Mouse (Mus musculus) megakaryocyte, adult 5-6 weeks (primary cell): ENCODE results near the gene Galnt10. TPM values are rescaled to one million over a fixed set of nuclear protein-coding genes. Genes with fewer than 3 reads are reported as not detected.
A peak's percentile ranks its signal among the peaks of the same experiment; 100 is the strongest.

Source experiments
- ATAC-seq: 2 replicates; pipeline ENCODE4 v1.8.0; 2016; ENCODE audit warnings: mild to moderate bottlenecking, inconsistent platforms; ENCODE audit not compliant: poor library complexity, severe bottlenecking
- total RNA-seq, 2 experiments: library from RNA; stranded (forward) in 1 of 2; stranded (reverse) in 1 of 2; fragments of 153-499, 151-499 nt in 1 of 2; fragments of 221-1000, 200-1000 nt in 1 of 2; gene quantifications; 2 replicates each; pipeline versions ENCODE4 v1.2.3 to v1.2.4; 2015 to 2017

Galnt10 gene
- total RNA-seq, 2 experiments from 2014 or later, result 16.6 to 28.7 TPM

- ATAC-seq, result no peak
These were observed 72.2 kb downstream of the Galnt10 start for GRCm38 (mm10) chr11:57717432-57717831.

GRCm38 (mm10) chr11:57718081-57718480 is 72.8 kb downstream of the Galnt10 start:
- no peak for ATAC-seq

GRCm38 (mm10) chr11:57719631-57720030 is 74.4 kb downstream of the Galnt10 start:
- ATAC-seq, result no peak

- no peak for ATAC-seq
These were observed 74.8 kb downstream of the Galnt10 start for GRCm38 (mm10) chr11:57720076-57720475.

GRCm38 (mm10) chr11:57724791-57725463 is 79.7 kb downstream of the Galnt10 start:
- ATAC-seq, result no peak

- no peak for ATAC-seq
These were observed 80.7 kb downstream of the Galnt10 start for GRCm38 (mm10) chr11:57725926-57726325.

- ATAC-seq, result 0 out of 2 replicates have a peak, but pooled peaks have one; percentile 18
These were observed 82.2 kb downstream of the Galnt10 start for GRCm38 (mm10) chr11:57727303-57727969.

- ATAC-seq, result no peak
These were observed 87.4 kb downstream of the Galnt10 start for GRCm38 (mm10) chr11:57732410-57733281.

GRCm38 (mm10) chr11:57747294-57748080 is 102.2 kb downstream of the Galnt10 start:
- ATAC-seq, result peak; percentile 66

GRCm38 (mm10) chr11:57753538-57754203 is 108.4 kb downstream of the Galnt10 start:
- ATAC-seq, result no peak

GRCm38 (mm10) chr11:57758621-57759020 is 113.4 kb downstream of the Galnt10 start:
- no peak for ATAC-seq

- ATAC-seq, result no peak
These were observed 115.3 kb downstream of the Galnt10 start for GRCm38 (mm10) chr11:57760509-57761058.

GRCm38 (mm10) chr11:57761347-57761746 is 116.1 kb downstream of the Galnt10 start:
- no peak for ATAC-seq

- ATAC-seq, result no peak
These were observed 118.9 kb downstream of the Galnt10 start for GRCm38 (mm10) chr11:57764124-57764523.

- no peak for ATAC-seq
These were observed 121.4 kb downstream of the Galnt10 start for GRCm38 (mm10) chr11:57766617-57767016.

GRCm38 (mm10) chr11:57767171-57767570 is 121.9 kb downstream of the Galnt10 start:
- no peak for ATAC-seq

GRCm38 (mm10) chr11:57770776-57771175 is 125.5 kb downstream of the Galnt10 start:
- ATAC-seq, result no peak

- no peak for ATAC-seq
These were observed 126.4 kb downstream of the Galnt10 start for GRCm38 (mm10) chr11:57771676-57772075.

GRCm38 (mm10) chr11:57773479-57773878 is 128.2 kb downstream of the Galnt10 start:
- ATAC-seq, result no peak

GRCm38 (mm10) chr11:57773936-57774335 is 128.7 kb downstream of the Galnt10 start:
- ATAC-seq, result no peak
